Mouse (Mus musculus): ENCODE measurements around the gene Tmtc1. TPM values are rescaled to one million over a fixed set of nuclear protein-coding genes. Genes with fewer than 3 reads are reported as not detected.
A peak's percentile ranks its signal among the peaks of the same experiment; 100 is the strongest.

Gene Tmtc1
- polyA plus RNA-seq, 1 experiment from 2014 or later, result 2.8 TPM

- H3K4me2 ChIP-seq (ENCODE audit: low read length), result no peak overlapping the region
- H3K27ac ChIP-seq (ENCODE audit: low read depth), result no peak overlapping the region
- no peaks in the 10 kb centered on the region; the same call in 1 of the 2 replicates for H3K4me1 ChIP-seq (replicated peaks; ENCODE audit: control insufficient read depth, insufficient read depth, low read length)
- H3K4me3 ChIP-seq (ENCODE audit: low read depth, low read length), result no peak overlapping the region
- 18% methylated on average over 3 of the region's 3 CpGs for WGBS
- H3K36me3 ChIP-seq (ENCODE audit: control insufficient read depth, insufficient read depth, low read length), result no peaks in the 10 kb centered on the region
- peak; percentile 54 for DNase-seq (ENCODE audit: low spot score)
- H3K27me3 ChIP-seq (replicated peaks; ENCODE audit: control insufficient read depth, insufficient read depth, low read length), result no peaks in the 10 kb centered on the region
- peak; percentile 60 for ATAC-seq (replicated peaks; ENCODE audit: low FRiP score, low TSS enrichment, low read depth)
- H3K9ac ChIP-seq (ENCODE audit: low read length), result no peak overlapping the region
- no peaks in the 10 kb centered on the region for H3K9me3 ChIP-seq (ENCODE audit: control insufficient read depth, low read length)
Observed at GRCm38 (mm10) chr6:148467170-148467921, 23.2 kb upstream of the Tmtc1 start.

GRCm38 (mm10) chr6:148459636-148460035, 15.4 kb upstream of the Tmtc1 start:
- Histone ChIP-seq H3K9me3 (ENCODE audit: control insufficient read depth, low read length) (peaks cover 5% of the 10 kb centered on the region; the same call in 1 of the 2 replicates), H3K4me3 (ENCODE audit: low read depth, low read length) (no peak overlapping the region), H3K4me2 (ENCODE audit: low read length) (no peak overlapping the region), H3K27me3 (replicated peaks; ENCODE audit: control insufficient read depth, insufficient read depth, low read length) (no peaks in the 10 kb centered on the region), H3K4me1 (replicated peaks; ENCODE audit: control insufficient read depth, insufficient read depth, low read length) (0 out of 2 replicates have a peak, but pooled peaks cover 5% of the 10 kb centered on the region), H3K27ac (ENCODE audit: low read depth) (no peak overlapping the region), H3K36me3 (ENCODE audit: control insufficient read depth, insufficient read depth, low read length) (no peaks in the 10 kb centered on the region), H3K9ac (ENCODE audit: low read length) (no peak overlapping the region)
- DNase-seq (ENCODE audit: low spot score), result no peak
- WGBS, result 28% methylated on average over 3 of the region's 3 CpGs
- ATAC-seq (replicated peaks; ENCODE audit: low FRiP score, low TSS enrichment, low read depth), result no peak

- no peak overlapping the region for H3K4me3 ChIP-seq (ENCODE audit: low read depth, low read length)
- no peak for DNase-seq (ENCODE audit: low spot score)
- ATAC-seq (replicated peaks; ENCODE audit: low FRiP score, low TSS enrichment, low read depth), result no peak
- no peaks in the 10 kb centered on the region for H3K36me3 ChIP-seq (ENCODE audit: control insufficient read depth, insufficient read depth, low read length)
- H3K27me3 ChIP-seq (replicated peaks; ENCODE audit: control insufficient read depth, insufficient read depth, low read length), result no peaks in the 10 kb centered on the region
- 0 out of 2 replicates have a peak, but pooled peaks cover 5% of the 10 kb centered on the region for H3K4me1 ChIP-seq (replicated peaks; ENCODE audit: control insufficient read depth, insufficient read depth, low read length)
- peaks cover 5% of the 10 kb centered on the region; the same call in 1 of the 2 replicates for H3K9me3 ChIP-seq (ENCODE audit: control insufficient read depth, low read length)
- no peak overlapping the region for H3K4me2 ChIP-seq (ENCODE audit: low read length)
- 73% methylated on average over 4 of the region's 4 CpGs for WGBS
- no peak overlapping the region for H3K27ac ChIP-seq (ENCODE audit: low read depth)
- H3K9ac ChIP-seq (ENCODE audit: low read length), result no peak overlapping the region
Observed at GRCm38 (mm10) chr6:148455470-148455869, 11.3 kb upstream of the Tmtc1 start.

GRCm38 (mm10) chr6:148454740-148455139, 10.6 kb upstream of the Tmtc1 start:
- H3K27me3 ChIP-seq (replicated peaks; ENCODE audit: control insufficient read depth, insufficient read depth, low read length), result no peaks in the 10 kb centered on the region
- no peak overlapping the region for H3K4me3 ChIP-seq (ENCODE audit: low read depth, low read length)
- DNase-seq (ENCODE audit: low spot score), result no peak
- 58% methylated on average over 2 of the region's 2 CpGs for WGBS
- no peak overlapping the region for H3K9ac ChIP-seq (ENCODE audit: low read length)
- H3K4me1 ChIP-seq (replicated peaks; ENCODE audit: control insufficient read depth, insufficient read depth, low read length), result 0 out of 2 replicates have a peak, but pooled peaks cover 5% of the 10 kb centered on the region
- H3K4me2 ChIP-seq (ENCODE audit: low read length), result no peak overlapping the region
- H3K27ac ChIP-seq (ENCODE audit: low read depth), result no peak overlapping the region
- no peaks in the 10 kb centered on the region for H3K36me3 ChIP-seq (ENCODE audit: control insufficient read depth, insufficient read depth, low read length)
- no peak for ATAC-seq (replicated peaks; ENCODE audit: low FRiP score, low TSS enrichment, low read depth)
- H3K9me3 ChIP-seq (ENCODE audit: control insufficient read depth, low read length), result peaks cover 5% of the 10 kb centered on the region; the same call in 1 of the 2 replicates

GRCm38 (mm10) chr6:148448151-148448550, 4.0 kb upstream of the Tmtc1 start:
- DNase-seq (ENCODE audit: low spot score) (no peak), ATAC-seq (replicated peaks; ENCODE audit: low FRiP score, low TSS enrichment, low read depth) (no peak)
- H3K36me3 ChIP-seq (ENCODE audit: control insufficient read depth, insufficient read depth, low read length), result no peaks in the 10 kb centered on the region
- no peaks in the 10 kb centered on the region for H3K4me1 ChIP-seq (replicated peaks; ENCODE audit: control insufficient read depth, insufficient read depth, low read length)
- H3K9me3 ChIP-seq (ENCODE audit: control insufficient read depth, low read length), result 0 out of 2 replicates have a peak, but pooled peaks cover 4% of the 10 kb centered on the region
- 0 out of 2 replicates have a peak, but pooled peaks cover 7% of the 10 kb centered on the region for H3K27me3 ChIP-seq (replicated peaks; ENCODE audit: control insufficient read depth, insufficient read depth, low read length)
- no peak overlapping the region for H3K4me2 ChIP-seq (ENCODE audit: low read length)
- H3K27ac ChIP-seq (ENCODE audit: low read depth), result no peak overlapping the region
- WGBS, result 73% methylated on average over 3 of the region's 3 CpGs
- H3K4me3 ChIP-seq (ENCODE audit: low read depth, low read length), result no peak overlapping the region
- H3K9ac ChIP-seq (ENCODE audit: low read length), result no peak overlapping the region

GRCm38 (mm10) chr6:148446113-148446512, 1.9 kb upstream of the Tmtc1 start:
- no peak for ATAC-seq (replicated peaks; ENCODE audit: low FRiP score, low TSS enrichment, low read depth)
- 75% methylated on average over 3 of the region's 3 CpGs for WGBS
- peaks cover 7% of the 10 kb centered on the region; the same call in 1 of the 2 replicates for H3K27me3 ChIP-seq (replicated peaks; ENCODE audit: control insufficient read depth, insufficient read depth, low read length)

GRCm38 (mm10) chr6:148444796-148445195, 607 bp upstream of the Tmtc1 start:
- H3K27ac ChIP-seq (ENCODE audit: low read depth), result no peak overlapping the region
- peak overlapping the region; percentile 65 for H3K4me3 ChIP-seq (ENCODE audit: low read depth, low read length)
- DNase-seq (ENCODE audit: low spot score), result no peak
- 8% methylated on average over 9 of the region's 9 CpGs for WGBS
- ATAC-seq (replicated peaks; ENCODE audit: low FRiP score, low TSS enrichment, low read depth), result no peak
- H3K4me2 ChIP-seq (ENCODE audit: low read length), result peak overlapping the region; percentile 83
- H3K36me3 ChIP-seq (ENCODE audit: control insufficient read depth, insufficient read depth, low read length), result no peaks in the 10 kb centered on the region
- H3K4me1 ChIP-seq (replicated peaks; ENCODE audit: control insufficient read depth, insufficient read depth, low read length), result no peaks in the 10 kb centered on the region; the same call in 1 of the 2 replicates
- peaks cover 7% of the 10 kb centered on the region; the same call in 1 of the 2 replicates for H3K27me3 ChIP-seq (replicated peaks; ENCODE audit: control insufficient read depth, insufficient read depth, low read length)
- peak overlapping the region; percentile 60; the same call in 1 of the 2 replicates for H3K9ac ChIP-seq (ENCODE audit: low read length)
- H3K9me3 ChIP-seq (ENCODE audit: control insufficient read depth, low read length), result 0 out of 2 replicates have a peak, but pooled peaks cover 4% of the 10 kb centered on the region

More at GRCm38 (mm10) chr6:148446113-148446512, 1.9 kb upstream of the Tmtc1 start:
- Histone ChIP-seq H3K9me3 (ENCODE audit: control insufficient read depth, low read length) (0 out of 2 replicates have a peak, but pooled peaks cover 4% of the 10 kb centered on the region), H3K9ac (ENCODE audit: low read length) (no peak overlapping the region), H3K36me3 (ENCODE audit: control insufficient read depth, insufficient read depth, low read length) (no peaks in the 10 kb centered on the region), H3K27ac (ENCODE audit: low read depth) (no peak overlapping the region), H3K4me1 (replicated peaks; ENCODE audit: control insufficient read depth, insufficient read depth, low read length) (no peaks in the 10 kb centered on the region; the same call in 1 of the 2 replicates), H3K4me3 (ENCODE audit: low read depth, low read length) (no peak overlapping the region), H3K4me2 (ENCODE audit: low read length) (no peak overlapping the region)
- DNase-seq (ENCODE audit: low spot score), result no peak

- DNase-seq (ENCODE audit: low spot score) (peak; percentile 78), ATAC-seq (replicated peaks; ENCODE audit: low FRiP score, low TSS enrichment, low read depth) (no peak)
- Histone ChIP-seq H3K9ac (ENCODE audit: low read length) (peak overlapping the region; percentile 60), H3K4me1 (replicated peaks; ENCODE audit: control insufficient read depth, insufficient read depth, low read length) (no peaks in the 10 kb centered on the region; the same call in 1 of the 2 replicates), H3K36me3 (ENCODE audit: control insufficient read depth, insufficient read depth, low read length) (no peaks in the 10 kb centered on the region), H3K27ac (ENCODE audit: low read depth) (no peak overlapping the region), H3K4me3 (ENCODE audit: low read depth, low read length) (peak overlapping the region; percentile 65), H3K27me3 (replicated peaks; ENCODE audit: control insufficient read depth, insufficient read depth, low read length) (peaks cover 7% of the 10 kb centered on the region; the same call in 1 of the 2 replicates), H3K4me2 (ENCODE audit: low read length) (peak overlapping the region; percentile 83), H3K9me3 (ENCODE audit: control insufficient read depth, low read length) (0 out of 2 replicates have a peak, but pooled peaks cover 3% of the 10 kb centered on the region)
- 3% methylated on average over 15 of the region's 15 CpGs for whole genome bisulfite sequencing
Observed at GRCm38 (mm10) chr6:148443291-148443725, 881 bp downstream of the Tmtc1 start.
